Mouse (Mus musculus): ENCODE results near the gene Olfr1066. TPM values are rescaled to one million over a fixed set of nuclear protein-coding genes. Genes with fewer than 3 reads are reported as not detected.

The Olfr1066 gene
- polyA plus RNA-seq (2012; rRNA removed), result not detected in 2 replicates

GRCm38 (mm10) chr2:86456169-86456568 is at the start of gene Olfr1066:
Gene Olfr1066 (minus strand): TSS chr2:86456269.

GRCm38 (mm10) chr2:86487286-86487685 is 31.2 kb upstream of the Olfr1066 start, which contains the start of gene Olfr228:
Gene Olfr228 (minus strand): TSS chr2:86487386.

GRCm38 (mm10) chr2:86450491-86450890 is 5.6 kb downstream of the Olfr1066 start, which contains the start of gene Olfr1065:
Gene Olfr1065 (minus strand): TSS chr2:86450591.

DNA sequence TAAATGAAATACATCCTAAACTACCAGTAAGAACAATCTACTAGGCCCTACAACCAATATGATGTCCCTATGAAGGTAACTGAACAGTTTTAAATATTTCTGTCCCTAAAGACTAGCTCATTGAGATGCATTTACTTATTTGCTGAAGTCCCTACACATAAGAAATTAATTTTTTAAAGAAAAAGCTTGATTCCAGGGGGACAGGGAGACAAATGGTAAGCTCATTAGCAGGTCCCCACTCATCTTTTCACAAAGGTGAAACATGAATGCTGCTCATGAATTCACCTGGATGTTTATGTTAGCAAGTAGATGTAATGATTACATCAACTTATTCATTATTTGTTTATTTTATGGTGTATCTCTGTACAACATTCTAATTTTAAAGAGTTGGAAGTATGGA is 29.4 kb downstream of the Olfr1066 start, which contains the start of gene Olfr1062:
TSS of gene Olfr1062 (minus strand) at position 101 of the 400 bp plus-strand sequence.

DNA sequence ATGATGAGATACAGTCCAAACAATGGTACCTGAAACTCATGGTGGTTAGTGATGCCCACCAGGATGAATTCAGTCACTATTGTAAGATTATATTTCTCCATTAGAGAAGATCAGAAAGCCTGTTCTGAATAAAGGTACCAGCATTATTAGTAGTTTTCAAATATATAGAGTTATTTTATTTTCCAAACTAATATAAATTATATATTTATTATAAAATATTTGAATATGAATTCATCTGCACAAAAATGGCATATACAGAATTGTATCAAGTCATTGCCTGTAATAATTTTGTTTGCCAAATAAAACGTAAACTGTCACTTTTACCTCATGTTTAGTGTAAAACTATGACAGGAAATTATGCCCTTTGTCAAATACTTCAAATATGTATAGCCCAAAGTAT is 42.1 kb downstream of the Olfr1066 start, which contains the start of gene Olfr1061:
TSS of gene Olfr1061 (minus strand) at position 101 of the 400 bp plus-strand sequence.

Other genes with a start within 250 kb of the Olfr1066 start
- not detected in 2 replicates for gene Olfr1046, start 237.0 kb downstream of the Olfr1066 start, polyA plus RNA-seq (2012; rRNA removed)
- not detected in 2 replicates for gene Olfr1047, start 224.9 kb downstream of the Olfr1066 start, polyA plus RNA-seq (2012; rRNA removed)
- not detected in 2 replicates for gene Olfr1048, start 216.0 kb downstream of the Olfr1066 start, polyA plus RNA-seq (2012; rRNA removed)
- gene Olfr1049, start 197.9 kb downstream of the Olfr1066 start, polyA plus RNA-seq (2012; rRNA removed), result not detected in 2 replicates
- not detected in 2 replicates for gene Olfr1051, start 177.2 kb downstream of the Olfr1066 start, polyA plus RNA-seq (2012; rRNA removed)
- not detected in 2 replicates for gene Olfr1052, start 163.8 kb downstream of the Olfr1066 start, polyA plus RNA-seq (2012; rRNA removed)
- not detected in 2 replicates for gene Olfr1053, start 141.0 kb downstream of the Olfr1066 start, polyA plus RNA-seq (2012; rRNA removed)
- not detected in 2 replicates for gene Olfr1054, start 120.8 kb downstream of the Olfr1066 start, polyA plus RNA-seq (2012; rRNA removed)
- gene Olfr1055, start 106.0 kb downstream of the Olfr1066 start, polyA plus RNA-seq (2012; rRNA removed), result not detected in 2 replicates
- gene Olfr1056, start 93.8 kb downstream of the Olfr1066 start, polyA plus RNA-seq (2012; rRNA removed), result not detected in 2 replicates
- not detected in 2 replicates for gene Olfr1057, start 77.9 kb downstream of the Olfr1066 start, polyA plus RNA-seq (2012; rRNA removed)
- gene Olfr1058, start 67.7 kb downstream of the Olfr1066 start, polyA plus RNA-seq (2012; rRNA removed), result not detected in 2 replicates
- not detected in 2 replicates for gene Olfr1061, start 42.2 kb downstream of the Olfr1066 start, polyA plus RNA-seq (2012; rRNA removed)
- not detected in 2 replicates for gene Olfr1062, start 29.5 kb downstream of the Olfr1066 start, polyA plus RNA-seq (2012; rRNA removed)
- not detected in 2 replicates for gene Olfr1065, start 5.7 kb downstream of the Olfr1066 start, polyA plus RNA-seq (2012; rRNA removed)
- not detected in 2 replicates for gene Olfr228, start 31.1 kb upstream of the Olfr1066 start, polyA plus RNA-seq (2012; rRNA removed)
- gene Olfr1076, start 52.2 kb upstream of the Olfr1066 start, polyA plus RNA-seq (2012; rRNA removed), result not detected in 2 replicates
- gene Olfr1079, start 86.2 kb upstream of the Olfr1066 start, polyA plus RNA-seq (2012; rRNA removed), result not detected in 2 replicates
- gene Olfr1080, start 102.0 kb upstream of the Olfr1066 start, polyA plus RNA-seq (2012; rRNA removed), result not detected in 2 replicates
- not detected in 2 replicates for gene Olfr1082, start 142.7 kb upstream of the Olfr1066 start, polyA plus RNA-seq (2012; rRNA removed)
- not detected in 2 replicates for gene Olfr1084, start 183.5 kb upstream of the Olfr1066 start, polyA plus RNA-seq (2012; rRNA removed)
- not detected in 2 replicates for gene Olfr1085, start 205.8 kb upstream of the Olfr1066 start, polyA plus RNA-seq (2012; rRNA removed)
- gene Olfr1086, start 223.8 kb upstream of the Olfr1066 start, polyA plus RNA-seq (2012; rRNA removed), result not detected in 2 replicates
- gene Olfr1087, start 242.1 kb upstream of the Olfr1066 start, polyA plus RNA-seq (2012; rRNA removed), result not detected in 2 replicates